Mouse (Mus musculus): ENCODE results near the gene Amer2. TPM values are rescaled to one million over a fixed set of nuclear protein-coding genes. Genes with fewer than 3 reads are reported as not detected.

Gene Amer2
- polyA plus RNA-seq, 1 experiment from 2014 or later = 1.7 TPM

DNA sequence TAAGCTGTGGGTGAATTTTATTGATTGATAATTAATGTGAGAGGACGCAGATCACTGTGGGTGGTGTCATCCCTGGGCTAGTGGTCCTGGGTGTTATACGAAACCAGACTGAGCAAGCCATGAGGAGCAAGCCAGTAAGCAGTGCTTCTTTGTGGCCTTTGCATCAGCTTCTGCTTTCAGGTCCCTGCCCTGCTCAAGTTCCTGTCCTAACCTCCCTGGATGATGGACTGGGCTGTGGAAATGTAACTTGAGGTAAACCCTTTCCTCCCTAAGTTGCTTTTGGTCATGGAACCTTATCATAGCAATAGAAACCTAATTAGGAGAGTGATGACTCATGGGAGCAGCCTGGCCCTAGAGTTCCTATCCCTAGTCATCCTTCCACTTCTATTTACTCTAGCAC, 59.1 kb downstream of the Amer2 start:
- Histone ChIP-seq H3K27me3 (ENCODE audit: insufficient read depth, poor library complexity, severe bottlenecking) (no peaks in the 10 kb centered on the region), H3K4me1 (peaks cover 25% of the 10 kb centered on the region), H3K9me3 (no peaks in the 10 kb centered on the region), H3K4me3 (no peak overlapping the region), H3K36me3 (no peaks in the 10 kb centered on the region), H3K27ac (no peak overlapping the region)
- DNase-seq (ENCODE audit: low spot score) = no peak
- WGBS = 86% methylated on average over 2 of the region's 2 CpGs

DNA sequence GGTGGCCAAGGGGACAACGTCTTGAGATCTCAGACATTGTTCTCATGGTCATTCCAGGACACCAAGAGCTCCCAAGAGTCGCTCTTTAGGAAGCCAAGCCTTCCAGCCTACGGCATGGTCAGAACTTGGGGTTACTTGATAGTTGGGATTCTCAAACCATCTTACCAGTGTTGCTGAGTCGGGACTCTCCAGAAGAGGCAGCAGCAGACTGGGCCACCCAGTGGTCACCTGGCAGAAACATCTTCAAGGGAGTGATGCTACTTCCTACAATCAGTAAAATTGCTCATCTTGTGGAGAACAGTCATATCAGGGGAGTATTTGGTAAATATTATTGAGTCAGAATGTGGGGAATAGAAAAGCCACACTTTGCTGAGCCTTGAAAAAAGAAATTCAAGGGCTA, 62.5 kb downstream of the Amer2 start:
- no peak for DNase-seq (ENCODE audit: low spot score)
- Histone ChIP-seq H3K4me3 (no peak overlapping the region), H3K36me3 (no peaks in the 10 kb centered on the region), H3K4me1 (no peaks in the 10 kb centered on the region), H3K9me3 (no peaks in the 10 kb centered on the region), H3K27ac (no peak overlapping the region), H3K27me3 (ENCODE audit: insufficient read depth, poor library complexity, severe bottlenecking) (no peaks in the 10 kb centered on the region)
- WGBS = 61% methylated on average over 4 of the region's 4 CpGs

DNA sequence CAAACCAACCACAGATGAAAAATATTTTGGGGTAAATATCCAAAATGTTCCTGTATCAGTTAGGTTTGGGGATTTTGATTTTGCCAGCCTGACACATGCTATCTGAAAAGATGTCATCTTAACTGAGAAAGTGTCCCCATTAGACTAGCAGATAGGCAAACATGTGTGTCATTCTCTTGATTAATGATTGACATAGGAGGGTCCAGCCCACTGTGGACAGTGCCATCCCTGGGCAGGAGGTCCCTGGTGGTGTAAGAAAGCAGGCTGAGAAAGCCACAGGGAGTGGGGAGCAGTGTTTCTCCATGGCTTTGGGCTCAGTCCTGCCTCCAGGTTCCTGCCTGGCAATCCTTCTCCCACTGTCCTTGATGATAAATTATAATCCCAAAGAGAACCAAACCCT, 63.3 kb downstream of the Amer2 start:
- Histone ChIP-seq H3K27ac (no peak overlapping the region), H3K4me1 (no peaks in the 10 kb centered on the region), H3K36me3 (no peaks in the 10 kb centered on the region), H3K9me3 (no peaks in the 10 kb centered on the region), H3K4me3 (no peak overlapping the region), H3K27me3 (ENCODE audit: insufficient read depth, poor library complexity, severe bottlenecking) (no peaks in the 10 kb centered on the region)
- no peak for DNase-seq (ENCODE audit: low spot score)

Other genes starting within 250 kb of the Amer2 start
- 6.9 and 8.0 TPM in 2 replicates for gene Atp8a2, start 176.1 kb upstream of the Amer2 start, polyA plus RNA-seq (2016; fragmentation: Nextera tagmentation; extraction: Ambion mirVana)
- gene Nupl1, start 121.8 kb upstream of the Amer2 start, polyA plus RNA-seq (2016; fragmentation: Nextera tagmentation; extraction: Ambion mirVana) = 0.07 TPM in 1 of 2 replicates, not detected in the other
- gene Gm49336, start 121.8 kb upstream of the Amer2 start, polyA plus RNA-seq (2016; fragmentation: Nextera tagmentation; extraction: Ambion mirVana) = 44.7 and 50.3 TPM in 2 replicates
- gene Mtmr6, start 108.0 kb upstream of the Amer2 start, polyA plus RNA-seq (2016; fragmentation: Nextera tagmentation; extraction: Ambion mirVana) = 22.4 and 28.4 TPM in 2 replicates

Data from heart, embryonic 10.5 days (tissue).